Mouse (Mus musculus): ENCODE results near the gene Matn1.

The Matn1 gene

GRCm38 (mm10) chr4:130984416-130985182, 40.4 kb downstream of the Matn1 start:
- no peak for DNase-seq (ENCODE audit: low spot score)

DNA sequence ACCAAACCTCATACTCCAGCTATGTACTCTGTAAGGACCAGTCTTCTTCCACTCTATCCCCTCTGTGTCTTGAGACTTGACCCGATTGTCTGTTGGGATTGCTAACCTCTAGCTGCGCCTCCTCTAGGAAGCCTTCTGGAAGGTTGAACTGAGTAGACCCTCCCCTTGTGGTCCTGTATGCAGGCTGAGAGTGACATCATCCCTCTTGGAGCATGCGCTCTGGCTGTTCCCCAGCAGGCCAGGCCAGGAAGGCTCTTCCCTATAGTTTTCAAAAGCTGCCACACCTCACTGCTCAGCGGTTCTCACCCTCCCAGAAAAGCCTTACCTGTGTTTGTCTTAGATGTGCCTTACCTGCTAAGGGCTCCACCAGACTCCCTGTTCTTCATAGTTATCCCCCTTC, 42.9 kb downstream of the Matn1 start:
- no peak for DNase-seq (ENCODE audit: low spot score)

DNA sequence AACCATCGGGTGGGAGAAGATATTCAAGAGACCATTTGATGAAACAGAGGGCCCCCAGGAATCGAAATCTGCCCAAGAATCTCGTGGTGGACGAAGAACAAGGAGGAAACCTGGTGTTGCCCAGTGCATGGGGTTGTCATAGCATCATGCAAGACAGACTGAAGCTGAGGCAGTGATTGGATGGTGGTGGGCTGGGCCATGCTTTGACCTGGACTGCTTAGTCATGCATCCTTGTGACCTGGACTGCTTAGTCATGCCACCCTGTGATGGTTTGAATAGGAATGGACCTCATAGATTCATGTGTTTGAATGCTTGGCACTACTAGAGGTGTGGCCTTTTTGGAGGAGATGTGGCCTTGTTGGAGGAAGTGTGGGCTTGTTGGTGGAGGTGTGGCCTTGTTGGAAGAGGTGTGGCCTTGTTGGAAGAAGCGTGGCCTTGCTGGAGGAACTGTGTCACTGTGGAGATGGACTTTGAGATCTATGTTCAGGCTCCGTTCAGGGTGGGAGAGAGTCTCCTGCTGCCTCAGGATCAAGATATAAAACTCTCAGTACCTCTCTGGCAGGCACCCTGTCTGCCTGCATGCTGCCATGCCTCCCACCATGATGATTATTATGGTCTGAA, 44.1 kb downstream of the Matn1 start:
- no peak for DNase-seq (ENCODE audit: low spot score)

DNA sequence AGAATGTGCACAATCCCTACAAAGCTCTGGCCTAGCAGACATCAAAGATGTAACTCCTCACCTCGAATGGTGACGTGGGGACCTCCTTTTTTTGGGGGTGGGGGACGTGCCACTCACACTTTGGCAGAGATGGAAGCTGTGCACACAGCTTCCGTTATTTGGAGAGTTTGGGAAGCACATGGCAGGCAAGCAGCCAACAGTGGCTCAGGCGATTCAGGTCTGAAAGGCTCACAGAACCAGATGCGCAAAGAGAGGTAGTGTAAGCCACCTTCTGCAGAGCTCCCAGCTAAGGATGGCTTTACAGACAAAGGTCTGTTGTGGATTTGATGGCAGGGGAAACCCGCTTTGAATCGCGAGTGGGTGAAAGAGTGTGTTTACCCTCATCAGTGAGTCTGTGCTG, 45.0 kb downstream of the Matn1 start:
- no peak for DNase-seq (ENCODE audit: low spot score)

- DNase-seq (ENCODE audit: low spot score) = no peak
These were observed 46.8 kb downstream of the Matn1 start for GRCm38 (mm10) chr4:130990966-130991365.

DNA sequence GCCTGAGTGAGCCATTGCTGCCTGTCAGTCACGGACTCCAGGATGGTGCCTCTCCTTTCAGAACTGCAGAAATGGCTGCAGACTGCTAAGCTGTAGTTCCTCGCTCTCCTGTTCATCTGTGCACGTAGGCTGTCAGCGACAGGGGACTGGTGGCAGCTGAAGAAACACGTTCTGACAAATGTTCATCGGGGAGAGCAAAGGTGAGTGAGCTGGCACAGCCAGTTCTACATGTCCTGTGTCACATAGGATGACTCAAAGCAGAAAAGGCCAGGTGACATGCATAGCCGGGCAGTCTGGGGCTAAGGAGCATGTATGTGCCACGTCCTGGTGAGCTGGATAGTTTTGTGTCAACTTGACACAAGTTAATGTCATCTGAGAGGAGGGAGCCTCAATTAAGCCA, 50.4 kb downstream of the Matn1 start:
- DNase-seq (ENCODE audit: low spot score) = no peak

- no peak for DNase-seq (ENCODE audit: low spot score)
These were observed 55.8 kb downstream of the Matn1 start for GRCm38 (mm10) chr4:130999744-131000527.

- no peak for DNase-seq (ENCODE audit: low spot score)
These were observed 56.5 kb downstream of the Matn1 start for GRCm38 (mm10) chr4:131000614-131001178.
